Mouse (Mus musculus) CD4-positive, CD25-positive, alpha-beta regulatory T cell, adult 2 months (primary cell): ENCODE data around the gene Fitm1.

Experiments used
- DNase-seq: peaks from one replicate; pipeline ENCODE4 v3.0.0-alpha.2; 2012; ENCODE audit warnings: low read depth, low spot score

The Fitm1 gene

GRCm38 (mm10) chr14:55567496-55567895, 7.9 kb upstream of the Fitm1 start:
- DNase-seq = no peak

GRCm38 (mm10) chr14:55570588-55570987, 4.8 kb upstream of the Fitm1 start:
- no peak for DNase-seq

GRCm38 (mm10) chr14:55571760-55572159, 3.7 kb upstream of the Fitm1 start:
- no peak for DNase-seq

GRCm38 (mm10) chr14:55575711-55576110, 294 bp downstream of the Fitm1 start:
- no peak for DNase-seq

DNA sequence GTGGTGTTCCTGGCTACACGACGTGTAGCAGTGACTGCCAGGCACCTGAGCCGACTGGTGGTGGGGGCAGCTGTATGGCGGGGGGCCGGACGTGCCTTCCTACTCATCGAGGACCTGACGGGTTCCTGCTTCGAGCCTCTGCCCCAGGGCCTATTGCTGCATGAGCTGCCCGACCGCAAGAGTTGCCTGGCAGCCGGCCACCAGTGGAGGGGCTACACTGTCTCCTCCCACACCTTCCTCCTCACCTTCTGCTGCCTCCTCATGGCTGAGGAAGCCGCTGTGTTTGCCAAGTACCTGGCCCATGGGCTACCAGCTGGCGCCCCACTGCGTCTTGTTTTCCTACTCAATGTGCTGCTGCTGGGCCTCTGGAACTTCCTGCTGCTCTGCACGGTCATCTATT, 959 bp downstream of the Fitm1 start:
- DNase-seq = no peak

DNA sequence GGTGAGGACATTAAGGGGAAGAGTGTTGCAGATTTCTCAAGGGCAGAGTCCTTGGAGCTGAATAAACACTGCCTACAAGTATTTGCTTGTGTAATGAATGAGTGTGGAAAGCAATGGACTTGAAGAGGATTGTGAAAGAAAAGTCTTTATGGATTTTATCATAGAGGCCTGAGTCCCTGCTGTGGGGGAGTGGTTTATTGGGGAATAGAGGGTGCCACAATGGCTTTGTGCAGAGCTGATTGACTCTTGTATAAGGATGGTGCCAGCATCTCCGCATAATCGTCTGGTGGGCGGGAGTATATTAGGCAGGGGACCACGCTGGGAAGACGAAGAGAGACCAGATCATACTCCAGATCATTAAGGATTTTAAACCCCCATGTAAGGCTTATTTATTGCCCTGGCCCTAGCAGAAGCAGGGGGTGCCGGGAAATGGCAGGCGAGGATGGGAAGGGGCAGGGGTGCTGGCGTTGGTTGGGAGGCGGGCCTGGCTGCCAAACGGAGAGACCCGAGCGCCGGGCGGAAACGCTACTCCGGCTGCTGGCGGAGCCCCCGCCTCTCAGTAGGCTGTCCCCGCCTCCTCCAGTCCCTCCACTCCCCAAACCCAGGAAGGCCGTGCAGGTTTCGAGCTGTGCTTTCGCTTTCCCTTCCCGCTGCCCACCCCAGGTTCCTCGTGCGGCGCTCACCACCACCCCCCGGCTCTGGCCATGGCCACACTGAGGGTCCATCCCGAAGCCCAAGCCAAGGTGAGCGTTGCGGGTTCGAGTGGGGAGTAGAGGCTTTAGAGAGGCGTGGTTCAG, 2.7 kb downstream of the Fitm1 start, which contains the start of gene Psme1:
TSS of gene Psme1 (plus strand) at position 253 of the 797 bp plus-strand sequence.
- DNase-seq = peak; percentile 90

GRCm38 (mm10) chr14:55578668-55579269, 3.4 kb downstream of the Fitm1 start:
- peak; percentile 72 for DNase-seq

DNA sequence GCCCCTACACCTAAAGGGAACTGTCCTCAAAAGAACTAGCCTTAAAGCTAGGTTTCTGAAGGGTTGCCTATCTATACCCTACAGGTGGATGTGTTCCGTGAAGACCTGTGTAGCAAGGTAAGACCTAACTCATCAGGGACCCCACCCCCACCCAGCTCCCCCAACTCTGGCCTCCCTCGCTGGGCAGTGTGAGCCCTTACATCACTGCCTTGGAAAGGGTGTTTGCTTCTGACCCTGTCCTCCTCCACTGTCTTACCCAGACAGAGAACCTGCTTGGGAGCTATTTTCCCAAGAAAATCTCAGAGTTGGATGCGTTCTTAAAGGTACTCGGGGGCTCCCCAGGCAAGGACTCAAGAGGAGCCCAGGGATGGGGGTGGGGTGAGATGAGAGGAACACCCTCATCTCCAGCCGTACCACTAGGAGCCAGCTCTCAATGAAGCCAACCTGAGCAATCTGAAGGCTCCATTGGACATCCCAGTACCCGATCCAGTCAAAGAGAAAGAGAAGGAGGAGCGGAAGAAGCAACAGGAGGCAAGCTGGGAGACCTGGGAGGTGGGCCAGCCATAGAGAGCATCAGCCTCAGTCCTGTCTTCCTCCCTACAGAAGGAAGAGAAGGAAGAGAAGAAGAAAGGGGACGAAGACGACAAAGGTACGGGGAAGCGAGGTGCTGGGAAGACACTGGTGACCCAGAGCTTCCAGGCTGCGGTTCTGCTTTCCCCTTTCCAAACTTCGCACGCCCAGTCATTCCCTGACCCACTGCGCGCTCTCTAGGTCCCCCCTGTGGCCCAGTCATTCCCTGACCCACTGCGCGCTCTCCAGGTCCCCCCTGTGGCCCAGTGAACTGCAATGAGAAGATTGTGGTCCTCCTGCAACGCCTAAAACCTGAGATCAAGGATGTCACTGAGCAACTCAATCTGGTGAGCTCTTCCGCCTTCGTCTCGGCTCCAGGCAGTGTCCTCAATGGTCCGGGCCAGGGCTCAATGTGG, 4.4 kb downstream of the Fitm1 start:
- DNase-seq = no peak

DNA sequence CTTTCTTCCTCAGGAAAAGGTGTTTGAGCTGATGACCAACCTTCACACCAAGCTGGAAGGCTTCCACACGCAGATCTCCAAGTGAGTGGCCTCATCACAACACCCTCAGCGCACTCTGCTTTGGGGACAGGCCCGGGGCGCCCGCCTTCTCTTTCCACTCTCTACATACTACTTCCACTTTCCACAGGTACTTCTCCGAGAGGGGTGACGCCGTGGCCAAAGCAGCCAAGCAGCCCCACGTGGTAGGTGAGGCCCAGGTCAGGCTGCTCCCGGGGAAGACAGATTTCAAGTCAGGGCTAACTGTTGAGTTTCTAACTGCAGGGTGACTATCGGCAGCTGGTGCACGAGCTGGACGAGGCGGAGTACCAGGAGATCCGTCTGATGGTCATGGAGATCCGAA, 5.3 kb downstream of the Fitm1 start:
- no peak for DNase-seq

- DNase-seq = peak; percentile 58
These were observed 6.7 kb downstream of the Fitm1 start for GRCm38 (mm10) chr14:55581981-55582681.

- no peak for DNase-seq
These were observed 8.9 kb downstream of the Fitm1 start for GRCm38 (mm10) chr14:55584303-55584701.

DNA sequence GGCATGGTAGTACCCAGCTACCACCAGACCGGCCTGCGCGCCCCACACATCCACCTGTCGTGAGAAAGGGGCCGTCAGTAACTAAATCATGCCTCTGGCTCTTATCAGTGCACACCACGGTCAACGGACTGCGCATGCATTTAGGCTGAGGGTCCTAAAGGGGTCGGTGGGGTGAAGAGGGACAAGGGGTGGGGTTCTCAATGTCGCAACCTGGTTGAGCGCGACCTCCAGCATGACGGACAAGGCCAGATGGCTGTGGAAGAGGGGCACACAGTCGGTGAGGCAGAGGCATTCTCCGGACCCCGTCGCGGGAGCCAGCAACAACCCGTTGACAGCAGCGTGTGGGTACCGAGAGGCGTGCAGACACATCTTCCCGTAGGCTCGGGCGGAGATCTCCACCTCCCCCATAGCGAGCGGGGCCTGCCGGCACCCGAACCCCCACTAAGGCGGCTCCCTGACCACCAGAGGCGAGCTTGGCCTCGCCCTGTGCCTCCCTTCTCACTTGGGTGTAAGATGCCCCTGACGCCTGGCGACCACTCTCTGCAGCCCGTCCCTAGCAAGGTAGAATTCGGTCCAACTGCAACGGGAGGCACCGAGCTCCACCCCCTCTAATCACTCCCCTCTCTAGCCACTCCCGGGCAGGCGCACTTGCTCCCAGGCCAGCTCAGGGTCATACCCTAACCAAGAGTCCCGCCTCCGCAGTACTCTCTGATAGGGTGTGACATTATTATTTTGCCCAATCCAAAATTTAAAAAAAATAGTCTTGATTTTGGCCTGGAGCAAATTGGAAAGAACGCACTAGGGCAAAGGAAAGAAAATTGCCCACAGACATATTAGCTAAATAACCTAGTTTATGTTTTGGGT, 9.5 kb downstream of the Fitm1 start, which contains the start of gene Emc9:
TSS of gene Emc9 (minus strand) at position 601 of the 864 bp plus-strand sequence.
- DNase-seq = peak; percentile 84

DNA sequence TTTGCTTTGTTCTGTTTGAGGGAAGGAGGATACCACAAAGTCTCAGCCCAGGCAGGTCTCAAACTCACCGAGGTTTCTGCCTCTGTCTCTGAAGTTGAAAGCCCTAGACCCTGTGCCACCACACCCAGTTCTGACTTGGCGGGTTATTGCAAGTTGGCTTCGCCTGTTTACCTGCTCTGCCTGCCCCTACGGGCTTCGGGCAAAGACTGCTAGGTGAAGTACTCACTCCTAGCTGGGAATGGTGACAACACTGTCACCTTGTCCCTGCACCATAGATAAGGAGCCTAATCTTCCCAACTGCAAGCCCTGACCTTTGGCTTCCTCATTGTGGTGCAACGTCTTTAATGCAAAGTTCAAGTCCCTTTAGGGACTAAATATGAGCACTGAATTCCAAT, 10.1 kb downstream of the Fitm1 start:
- peak; percentile 64 for DNase-seq

GRCm38 (mm10) chr14:55586149-55586548, 10.7 kb downstream of the Fitm1 start:
- DNase-seq = peak; percentile 40

DNA sequence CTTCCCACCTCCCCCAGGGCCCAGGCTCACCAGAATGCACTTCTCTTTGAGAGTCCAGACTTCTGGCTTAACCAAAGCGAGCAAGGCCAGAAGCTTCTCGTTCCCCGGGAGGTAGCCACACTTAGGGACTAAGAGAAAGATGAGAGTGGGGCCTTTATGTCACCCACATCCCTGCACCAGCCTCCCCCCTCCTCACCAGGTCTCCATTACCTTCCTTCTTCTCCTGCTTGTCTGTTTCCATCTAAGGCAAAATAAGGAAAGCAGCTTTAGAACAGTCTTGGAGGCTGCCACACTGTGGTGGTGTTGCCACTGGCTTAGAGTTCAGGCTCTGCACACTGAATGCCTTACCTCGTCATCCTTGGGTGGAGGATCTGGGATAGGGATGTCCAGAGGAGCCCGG, 13.9 kb downstream of the Fitm1 start:
- DNase-seq = no peak

GRCm38 (mm10) chr14:55589771-55590448, 14.5 kb downstream of the Fitm1 start:
- DNase-seq = peak; percentile 81

GRCm38 (mm10) chr14:55590748-55591330, 15.4 kb downstream of the Fitm1 start, which contains the start of gene Psme2:
TSS of gene Psme2 (minus strand) at chr14:55591113.
- DNase-seq = peak; percentile 92

DNA sequence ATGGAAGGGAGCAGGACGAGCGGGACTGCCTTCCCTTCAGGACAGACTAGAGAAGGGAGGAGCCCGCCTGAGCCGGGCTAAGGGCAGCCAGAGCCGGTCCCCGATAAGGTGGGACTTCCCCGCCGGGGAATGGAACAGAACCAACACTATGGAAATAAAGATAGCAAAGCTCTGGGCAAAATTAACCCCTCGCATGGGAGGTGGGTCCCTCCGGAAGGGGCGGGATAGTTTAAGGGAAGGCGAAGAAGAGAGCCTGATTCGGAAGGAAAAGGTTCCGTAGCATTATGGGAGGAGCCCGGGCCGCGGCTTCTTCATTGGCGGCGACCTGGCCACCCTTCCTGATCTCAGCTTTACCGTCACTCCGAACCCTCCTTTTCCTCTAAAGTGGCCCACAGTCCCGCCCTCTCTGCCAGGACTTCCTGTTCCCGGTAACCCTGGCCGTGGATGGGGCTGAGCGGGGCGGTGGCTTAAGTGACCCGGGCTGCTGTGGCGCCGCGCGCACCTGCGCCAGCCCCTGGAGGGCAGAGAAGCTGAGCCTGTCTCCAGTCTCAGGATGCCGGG, 16.0 kb downstream of the Fitm1 start, which contains the start of gene Rnf31:
TSS of gene Rnf31 (plus strand) at position 378 of the 561 bp plus-strand sequence.
- peak; percentile 93 for DNase-seq

DNA sequence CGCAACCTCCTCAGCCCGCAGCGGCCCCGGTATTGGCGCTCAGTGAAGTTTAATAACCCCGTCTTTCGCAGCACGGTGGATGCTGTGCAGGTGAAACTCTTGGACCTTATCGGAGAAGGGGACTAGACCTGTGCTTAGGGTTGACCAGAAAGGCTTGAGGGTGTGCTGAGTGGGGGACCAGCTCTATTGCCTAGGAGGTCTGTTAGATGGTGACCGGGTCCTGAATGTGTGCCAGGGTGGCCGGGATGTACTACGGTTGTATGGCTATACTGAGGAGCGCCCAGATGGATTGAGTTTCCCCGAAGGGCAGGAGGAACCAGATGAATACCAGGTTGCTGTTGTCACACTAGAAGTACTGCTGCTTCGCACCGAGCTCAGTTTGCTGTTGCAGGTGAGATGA, 16.8 kb downstream of the Fitm1 start:
- no peak for DNase-seq
